Comparison of ENCODE assay signal across 17 mouse cellular contexts in the genomic region with DNA sequence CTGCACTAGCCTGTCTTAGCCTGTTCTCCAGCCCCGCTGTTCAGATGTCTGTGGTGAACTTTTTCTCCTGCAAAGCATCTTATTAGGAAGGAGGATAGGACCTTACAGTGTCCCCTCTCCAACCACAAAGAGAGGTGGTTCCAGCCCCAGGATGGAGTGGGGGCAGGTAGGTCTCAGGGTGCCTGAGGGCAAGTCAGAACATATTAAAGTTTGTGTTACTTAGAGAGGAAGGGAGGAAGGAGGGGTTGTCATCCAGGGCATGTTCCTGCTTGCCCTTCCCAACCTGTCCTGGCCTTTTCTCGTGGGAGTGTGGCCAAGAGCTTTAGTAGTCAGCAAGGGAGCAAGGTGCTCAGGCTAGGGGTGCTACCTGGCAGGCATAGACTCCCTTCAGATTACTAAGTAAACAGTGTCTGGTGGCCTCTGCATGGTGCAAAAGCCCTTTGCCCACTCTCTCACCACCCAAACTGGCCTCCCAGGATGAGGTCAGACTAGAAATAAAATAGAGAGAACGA. TPM values are rescaled to one million over a fixed set of nuclear protein-coding genes. Genes with fewer than 3 reads are reported as not detected.
DNase-seq lines count a peak whose midpoint lies in the region; ATAC-seq and TF ChIP-seq lines count a peak whose summit lies in the region.
"Had no signal": no experiment of that assay in that cellular context is flagged by ENCODE, and none has a peak within 500 bp of the region (broad histone marks: within the 10 kb centered on the region; RNA-seq: fewer than 3 reads in every experiment).

No protein-coding gene starts in this region.

- no peaks in the 10 kb centered on the region for H3K9me3 ChIP-seq in lung, postnatal 0 days (ENCODE audit: low read length)
- H3K9me3 ChIP-seq in forebrain, embryonic 15.5 days = no peaks in the 10 kb centered on the region
- H3K9me3 ChIP-seq: hindbrain, embryonic 12.5 days; limb, embryonic 13.5 days had no signal

- H3K4me3 ChIP-seq in lung, postnatal 0 days (ENCODE audit: low read depth, low read length) = no peak overlapping the region
- no peak overlapping the region for H3K4me3 ChIP-seq in forebrain, embryonic 15.5 days
- H3K4me3 ChIP-seq: hindbrain, embryonic 12.5 days; limb, embryonic 13.5 days had no signal

- no peak for TF ChIP-seq CTCF in lung, postnatal 0 days (IDR thresholded peaks at IDR 0.05)

- WGBS in lung, postnatal 0 days = 51% methylated on average over 3 of the region's 3 CpGs
- WGBS in forebrain, embryonic 15.5 days = 71% methylated on average over 3 of the region's 3 CpGs

- H3K4me1 ChIP-seq in lung, postnatal 0 days (ENCODE audit: insufficient read depth, low read depth, low read length) = no peaks in the 10 kb centered on the region
- no peaks in the 10 kb centered on the region for H3K4me1 ChIP-seq in forebrain, embryonic 15.5 days
- H3K4me1 ChIP-seq: hindbrain, embryonic 12.5 days; limb, embryonic 13.5 days had no signal

- TF ChIP-seq EP300 in lung, postnatal 0 days (IDR thresholded peaks at IDR 0.05) = no peak

- no peak for DNase-seq in lung, postnatal 0 days (ENCODE audit: low spot score)
- no peak for DNase-seq in lung, postnatal 36 days
- DNase-seq in kidney, adult 18-20 months = peak; percentile 38
- peak; percentile 53 for DNase-seq in kidney, postnatal 14 days
- peak; percentile 58 to 69 for DNase-seq in urinary bladder, postnatal 36 days (ENCODE audit: low spot score in 2 of 2)
- DNase-seq in spleen, adult 18-20 months = no peak
- DNase-seq: adrenal gland, postnatal 36 days; cerebellum, postnatal 25 days; gastrocnemius, postnatal 10 days; midbrain, embryonic 14.5 days had no signal

- no peaks in the 10 kb centered on the region for H3K36me3 ChIP-seq in lung, postnatal 0 days (ENCODE audit: insufficient read depth, low read length)
- H3K36me3 ChIP-seq in forebrain, embryonic 15.5 days = no peaks in the 10 kb centered on the region
- H3K36me3 ChIP-seq: hindbrain, embryonic 12.5 days; limb, embryonic 13.5 days had no signal

- H3K4me2 ChIP-seq in lung, postnatal 0 days (replicated peaks; ENCODE audit: low read depth, low read length) = no peak overlapping the region
- no peak overlapping the region for H3K4me2 ChIP-seq in forebrain, embryonic 15.5 days (replicated peaks)
- H3K4me2 ChIP-seq: hindbrain, embryonic 12.5 days; limb, embryonic 13.5 days had no signal

- H3K27ac ChIP-seq in lung, postnatal 0 days (ENCODE audit: low read length) = no peak overlapping the region
- H3K27ac ChIP-seq in forebrain, embryonic 15.5 days (replicated peaks) = no peak overlapping the region
- H3K27ac ChIP-seq: hindbrain, embryonic 12.5 days; limb, embryonic 13.5 days; macrophage had no signal

- no peaks in the 10 kb centered on the region for H3K27me3 ChIP-seq in lung, postnatal 0 days (replicated peaks; ENCODE audit: insufficient read depth, low read length)
- no peaks in the 10 kb centered on the region for H3K27me3 ChIP-seq in forebrain, embryonic 15.5 days

- peak; percentile 54 for ATAC-seq in lung, postnatal 0 days
- ATAC-seq in forebrain, embryonic 15.5 days (replicated peaks) = no peak
- ATAC-seq: activated CD4-positive, CD25-positive, alpha-beta regulatory T cell, adult 4 months; forebrain, embryonic 14.5 days had no signal

- H3K9ac ChIP-seq in lung, postnatal 0 days (replicated peaks; ENCODE audit: low read depth) = no peak overlapping the region
- H3K9ac ChIP-seq in forebrain, embryonic 15.5 days (replicated peaks) = no peak overlapping the region
- H3K9ac ChIP-seq: hindbrain, embryonic 12.5 days; limb, embryonic 13.5 days had no signal

RNA-seq across cellular contexts. Expression of gene Ankrd65, which starts 0.5 kb away (rescaled TPM):
- polyA plus RNA-seq in lung, postnatal 0 days (2015; fragmentation: Nextera tagmentation; extraction: Ambion mirVana) = 6.0 and 6.6 TPM in 2 replicates
- polyA plus RNA-seq in forebrain, embryonic 15.5 days (2015; fragmentation: Nextera tagmentation; extraction: Ambion mirVana) = not detected in 2 replicates
- polyA plus RNA-seq: activated CD4-positive, CD25-positive, alpha-beta regulatory T cell, adult 4 months; forebrain, embryonic 14.5 days; heart, embryonic 14.5 days; hindbrain, embryonic 12.5 days; limb, embryonic 13.5 days; macrophage; midbrain, embryonic 14.5 days had no signal

RNA-seq across cellular contexts. Expression of gene Tmem88b, which starts 5.0 kb away (rescaled TPM):
- 0.13 and 0.31 TPM in 2 replicates for polyA plus RNA-seq in lung, postnatal 0 days (2015; fragmentation: Nextera tagmentation; extraction: Ambion mirVana)
- polyA plus RNA-seq in forebrain, embryonic 15.5 days (2015; fragmentation: Nextera tagmentation; extraction: Ambion mirVana) = 0.29 and 0.60 TPM in 2 replicates
- polyA plus RNA-seq: macrophage had no signal

RNA-seq across cellular contexts. Expression of gene Mrpl20, which starts 12.0 kb away (rescaled TPM):
- polyA plus RNA-seq in lung, postnatal 0 days (2015; fragmentation: Nextera tagmentation; extraction: Ambion mirVana) = 164 and 186 TPM in 2 replicates
- 228 and 244 TPM in 2 replicates for polyA plus RNA-seq in forebrain, embryonic 15.5 days (2015; fragmentation: Nextera tagmentation; extraction: Ambion mirVana)

RNA-seq across cellular contexts. Expression of gene Vwa1, which starts 16.2 kb away (rescaled TPM):
- polyA plus RNA-seq in lung, postnatal 0 days (2015; fragmentation: Nextera tagmentation; extraction: Ambion mirVana) = 6.5 and 7.0 TPM in 2 replicates
- polyA plus RNA-seq in forebrain, embryonic 15.5 days (2015; fragmentation: Nextera tagmentation; extraction: Ambion mirVana) = 21.8 and 22.6 TPM in 2 replicates

RNA-seq across cellular contexts. Expression of gene Ccnl2, which starts 21.6 kb away (rescaled TPM):
- polyA plus RNA-seq in lung, postnatal 0 days (2015; fragmentation: Nextera tagmentation; extraction: Ambion mirVana) = 110 and 122 TPM in 2 replicates
- polyA plus RNA-seq in forebrain, embryonic 15.5 days (2015; fragmentation: Nextera tagmentation; extraction: Ambion mirVana) = 172 and 173 TPM in 2 replicates

Comparison
In these comparisons a context has a peak if more than half of its experiments do, and no peak if none do; other contexts are left out.
1. DNase-seq: peak in kidney, adult 18-20 months (single experiment), kidney, postnatal 14 days (single experiment) and urinary bladder, postnatal 36 days (2 of 2); none in lung, postnatal 0 days (single experiment), lung, postnatal 36 days (single experiment) and spleen, adult 18-20 months (0 of 2).